Mouse (Mus musculus) lung, embryonic 14.5 days (tissue): ENCODE data around the gene Ryr3. TPM values are rescaled to one million over a fixed set of nuclear protein-coding genes. Genes with fewer than 3 reads are reported as not detected.

ENCODE experiments used
- ATAC-seq: fragments of 200-750 bp; cut with Nextera tagmentation; 2 replicates; pipeline ENCODE4 v1.8.0; 2017; ENCODE audit warnings: mild to moderate bottlenecking, moderate TSS enrichment, moderate library complexity; ENCODE audit not compliant: insufficient read depth
- DNase-seq: peaks from one replicate; pipeline ENCODE4 v3.0.0-alpha.2; 2015
- H3K27ac ChIP-seq: fragments of 300-500 bp; sonication (generic); 2 replicates; pipeline ENCODE4 v1.5.1; 2014; ENCODE audit warnings: low read depth, mild to moderate bottlenecking, moderate library complexity
- H3K27me3 ChIP-seq: fragments of 300-500 bp; sonication (generic); 2 replicates; pipeline ENCODE4 v1.6.1; 2014; ENCODE audit warnings: low read length, control low read depth; ENCODE audit not compliant: insufficient read depth
- H3K36me3 ChIP-seq: fragments of 300-500 bp; sonication (generic); 2 replicates; pipeline ENCODE4 v1.6.1; 2014; ENCODE audit warnings: control low read depth; ENCODE audit not compliant: insufficient read depth
- H3K4me1 ChIP-seq: fragments of 300-500 bp; sonication (generic); 2 replicates; pipeline ENCODE4 v1.6.1; 2014; ENCODE audit warnings: antibody characterized with exemption, control low read depth; ENCODE audit not compliant: insufficient read depth
- H3K4me2 ChIP-seq: fragments of 300-500 bp; sonication (generic); 2 replicates; pipeline ENCODE4 v1.6.1; 2014; ENCODE audit warnings: mild to moderate bottlenecking
- H3K4me3 ChIP-seq: fragments of 300-500 bp; sonication (generic); 2 replicates; pipeline ENCODE4 v1.5.1; 2014; ENCODE audit warnings: low read depth, low read length
- H3K9ac ChIP-seq: fragments of 300-500 bp; sonication (generic); 2 replicates; pipeline ENCODE4 v1.6.1; 2014
- H3K9me3 ChIP-seq: fragments of 300-500 bp; sonication (generic); 2 replicates; pipeline ENCODE4 v1.6.1; 2016; ENCODE audit warnings: low read depth, low read length, control low read depth
- CTCF ChIP-seq: IDR thresholded peaks from 2 replicates; pipeline ENCODE4 v1.5.1; 2016; ENCODE audit warnings: antibody characterized with exemption, low read depth
- WGBS: fragments of 180-500 bp; shearing (Covaris S2); extraction: QIAGEN DNeasy Blood & Tissue Kit; methylation state at CpG from one replicate; pipeline ENCODE4 v1.1.7; 2014; 5-methylcytosine and 5-hydroxymethylcytosine counted together
- polyA plus RNA-seq: library from polyadenylated mRNA; unstranded; fragments of >200 nt; fragmentation: Nextera tagmentation; extraction: Ambion mirVana; gene quantifications from 2 replicates; pipeline ENCODE4 v1.2.1, GENCODE M21; 2014

Ryr3 gene
- polyA plus RNA-seq, 1 experiment from 2014 or later = 1.7 TPM

GRCm38 (mm10) chr2:113209263-113209662 lies 7.6 kb downstream of the Ryr3 start:
- peak; percentile 66; the same call in 1 of the 2 replicates for ATAC-seq
- peak; percentile 11 for DNase-seq
- 72% methylated on average over 9 of the region's 9 CpGs for WGBS

GRCm38 (mm10) chr2:113202857-113203256 lies 14.0 kb downstream of the Ryr3 start:
- Histone ChIP-seq H3K9me3 (no peaks in the 10 kb centered on the region), H3K27ac (no peak overlapping the region), H3K4me3 (no peak overlapping the region), H3K36me3 (no peaks in the 10 kb centered on the region), H3K9ac (no peak overlapping the region), H3K4me2 (no peak overlapping the region), H3K4me1 (no peaks in the 10 kb centered on the region), H3K27me3 (no peaks in the 10 kb centered on the region)
- ATAC-seq = no peak
- WGBS = 70% methylated on average over 6 of the region's 6 CpGs
- TF ChIP-seq CTCF = no peak
- DNase-seq = no peak

More at GRCm38 (mm10) chr2:113209263-113209662, 7.6 kb downstream of the Ryr3 start:
- Histone ChIP-seq H3K27ac (no peak overlapping the region), H3K9me3 (no peaks in the 10 kb centered on the region), H3K4me2 (no peak overlapping the region), H3K36me3 (no peaks in the 10 kb centered on the region), H3K9ac (no peak overlapping the region), H3K4me3 (no peak overlapping the region), H3K27me3 (peaks cover 3% of the 10 kb centered on the region; the same call in 1 of the 2 replicates), H3K4me1 (no peaks in the 10 kb centered on the region)
- TF ChIP-seq CTCF = no peak

- WGBS = 80% methylated on average over 2 of the region's 2 CpGs
These were observed 17.7 kb downstream of the Ryr3 start for GRCm38 (mm10) chr2:113199030-113199679.

GRCm38 (mm10) chr2:113187158-113187557 lies 29.7 kb downstream of the Ryr3 start:
- WGBS = 66% methylated on average over 6 of the region's 6 CpGs
- H3K36me3 ChIP-seq = no peaks in the 10 kb centered on the region
- no peaks in the 10 kb centered on the region for H3K27me3 ChIP-seq
- DNase-seq (no peak), ATAC-seq (no peak)
- no peaks in the 10 kb centered on the region for H3K9me3 ChIP-seq
- H3K9ac ChIP-seq = no peak overlapping the region
- no peak overlapping the region for H3K4me3 ChIP-seq
- no peak overlapping the region for H3K27ac ChIP-seq
- H3K4me2 ChIP-seq = no peak overlapping the region
- TF ChIP-seq CTCF = no peak
- H3K4me1 ChIP-seq = no peaks in the 10 kb centered on the region

More at GRCm38 (mm10) chr2:113199030-113199679, 17.7 kb downstream of the Ryr3 start:
- no peak for DNase-seq
- Histone ChIP-seq H3K27ac (no peak overlapping the region), H3K4me3 (no peak overlapping the region), H3K4me1 (no peaks in the 10 kb centered on the region), H3K36me3 (no peaks in the 10 kb centered on the region), H3K27me3 (no peaks in the 10 kb centered on the region), H3K9ac (no peak overlapping the region), H3K4me2 (no peak overlapping the region), H3K9me3 (no peaks in the 10 kb centered on the region)
- TF ChIP-seq CTCF = peak; percentile 13; the same call in 1 of the 2 replicates
- no peak for ATAC-seq

- DNase-seq (peak; percentile 6), ATAC-seq (peak; percentile 63; the same call in 1 of the 2 replicates)
- Histone ChIP-seq H3K36me3 (no peaks in the 10 kb centered on the region), H3K9ac (no peak overlapping the region), H3K4me3 (no peak overlapping the region), H3K9me3 (no peaks in the 10 kb centered on the region), H3K27me3 (no peaks in the 10 kb centered on the region), H3K27ac (no peak overlapping the region), H3K4me1 (no peaks in the 10 kb centered on the region; the same call in 1 of the 2 replicates), H3K4me2 (no peak overlapping the region)
- 27% methylated on average over 5 of the region's 5 CpGs for WGBS
- no peak for TF ChIP-seq CTCF
These were observed 35.2 kb downstream of the Ryr3 start for GRCm38 (mm10) chr2:113181701-113182100.

- 0 out of 2 replicates have a peak, but pooled peaks have one; percentile 35 for ATAC-seq
- H3K27ac ChIP-seq = no peak overlapping the region
These were observed 38.8 kb downstream of the Ryr3 start for GRCm38 (mm10) chr2:113178047-113178446.

GRCm38 (mm10) chr2:113176337-113176736 lies 40.6 kb downstream of the Ryr3 start:
- Histone ChIP-seq H3K27me3 (no peaks in the 10 kb centered on the region), H3K27ac (no peak overlapping the region), H3K9ac (no peak overlapping the region), H3K4me3 (no peak overlapping the region), H3K36me3 (no peaks in the 10 kb centered on the region), H3K9me3 (no peaks in the 10 kb centered on the region), H3K4me1 (no peaks in the 10 kb centered on the region; the same call in 1 of the 2 replicates), H3K4me2 (no peak overlapping the region)
- ATAC-seq (no peak), DNase-seq (no peak)
- no peak for TF ChIP-seq CTCF
- 66% methylated on average over 5 of the region's 5 CpGs for WGBS

More at GRCm38 (mm10) chr2:113178047-113178446, 38.8 kb downstream of the Ryr3 start:
- no peak for TF ChIP-seq CTCF
- no peaks in the 10 kb centered on the region for H3K36me3 ChIP-seq
- no peaks in the 10 kb centered on the region for H3K9me3 ChIP-seq
- no peak overlapping the region for H3K9ac ChIP-seq
- H3K4me3 ChIP-seq = no peak overlapping the region
- peak; percentile 57 for DNase-seq
- no peaks in the 10 kb centered on the region; the same call in 1 of the 2 replicates for H3K4me1 ChIP-seq
- no peak overlapping the region for H3K4me2 ChIP-seq
- H3K27me3 ChIP-seq = no peaks in the 10 kb centered on the region
